Mouse (Mus musculus): ENCODE measurements at regions not wholly inside any gene's neighbourhood (a gene's known extent, or its start where the extent isn't known, plus 50 kb on each side); places are given as distances from the start of the nearest gene placed in this dataset.
"Not testable (repeated sequence)": the region's sequence is repeated elsewhere in the genome, so short reads cannot be mapped to it uniquely, and the experiment has no call there.

GRCm38 (mm10) chr17:91589120-91589519, 496.2 kb upstream of the Nrxn1 start:
- no peak overlapping the region for H3K27ac ChIP-seq (ENCODE audit: insufficient read depth, low read length)
- no peak for DNase-seq
- H3K27me3 ChIP-seq (ENCODE audit: control insufficient read depth, insufficient read depth, low read length) = no peaks in the 10 kb centered on the region
- TF ChIP-seq POLR2A (IDR thresholded peaks at IDR 0.05; ENCODE audit: borderline replicate concordance, insufficient read depth, low read length) = no peak
- TF ChIP-seq CTCF (IDR thresholded peaks at IDR 0.05; ENCODE audit: borderline replicate concordance, insufficient read depth, low read depth, low read length) = no peak
- H3K4me3 ChIP-seq (replicated peaks; ENCODE audit: insufficient read depth, low read depth, low read length) = no peak overlapping the region
- H3K4me1 ChIP-seq (ENCODE audit: control insufficient read depth, insufficient read depth, low read length) = no peaks in the 10 kb centered on the region

- 60% methylated on average over 5 of the region's 9 CpGs for WGBS
- H3K27ac ChIP-seq (ENCODE audit: insufficient read depth, low read length); DNase-seq; H3K27me3 ChIP-seq (ENCODE audit: control insufficient read depth, insufficient read depth, low read length); H3K4me3 ChIP-seq (replicated peaks; ENCODE audit: insufficient read depth, low read depth, low read length); H3K4me1 ChIP-seq (ENCODE audit: control insufficient read depth, insufficient read depth, low read length): not testable (repeated sequence)
Measured at GRCm38 (mm10) chr17:91551058-91551691, 458.3 kb upstream of the Nrxn1 start.

- no peaks in the 10 kb centered on the region for H3K27me3 ChIP-seq (ENCODE audit: control insufficient read depth, insufficient read depth, low read length)
- WGBS = 85% methylated on average over 1 of the region's 1 CpGs
- no peak overlapping the region for H3K27ac ChIP-seq (ENCODE audit: insufficient read depth, low read length)
- TF ChIP-seq CTCF (IDR thresholded peaks at IDR 0.05; ENCODE audit: borderline replicate concordance, insufficient read depth, low read depth, low read length) (no peak), POLR2A (IDR thresholded peaks at IDR 0.05; ENCODE audit: borderline replicate concordance, insufficient read depth, low read length) (no peak)
- H3K4me1 ChIP-seq (ENCODE audit: control insufficient read depth, insufficient read depth, low read length) = no peaks in the 10 kb centered on the region
- no peak overlapping the region for H3K4me3 ChIP-seq (replicated peaks; ENCODE audit: insufficient read depth, low read depth, low read length)
- no peak for DNase-seq
Measured at GRCm38 (mm10) chr17:91531488-91531887, 438.6 kb upstream of the Nrxn1 start.

GRCm38 (mm10) chr17:91517256-91517655, 424.4 kb upstream of the Nrxn1 start:
- no peaks in the 10 kb centered on the region for H3K4me1 ChIP-seq (ENCODE audit: control insufficient read depth, insufficient read depth, low read length)
- H3K27me3 ChIP-seq (ENCODE audit: control insufficient read depth, insufficient read depth, low read length) = no peaks in the 10 kb centered on the region
- H3K27ac ChIP-seq (ENCODE audit: insufficient read depth, low read length) = no peak overlapping the region
- H3K4me3 ChIP-seq (replicated peaks; ENCODE audit: insufficient read depth, low read depth, low read length) = no peak overlapping the region
- no peak for DNase-seq
- TF ChIP-seq POLR2A (IDR thresholded peaks at IDR 0.05; ENCODE audit: borderline replicate concordance, insufficient read depth, low read length) (no peak), CTCF (IDR thresholded peaks at IDR 0.05; ENCODE audit: borderline replicate concordance, insufficient read depth, low read depth, low read length) (no peak)

Measured in cerebellum, adult 2 months (tissue).